Mouse (Mus musculus) layer of hippocampus, postnatal 10 days (tissue): ENCODE data around the gene Eif3k. TPM values are rescaled to one million over a fixed set of nuclear protein-coding genes. Genes with fewer than 3 reads are reported as not detected.

Experiments used
- DNase-seq, 2 experiments: peaks; one replicate each; pipeline ENCODE4 v3.0.0; 2021; ENCODE audit warnings: low spot score in 2 of 2
- total RNA-seq, 2 experiments: library from RNA; stranded (reverse); gene quantifications; 2 replicates each; pipeline ENCODE4 v1.2.3; 2021

Eif3k gene
- total RNA-seq, 2 experiments from 2014 or later, result 177 to 178 TPM

DNA sequence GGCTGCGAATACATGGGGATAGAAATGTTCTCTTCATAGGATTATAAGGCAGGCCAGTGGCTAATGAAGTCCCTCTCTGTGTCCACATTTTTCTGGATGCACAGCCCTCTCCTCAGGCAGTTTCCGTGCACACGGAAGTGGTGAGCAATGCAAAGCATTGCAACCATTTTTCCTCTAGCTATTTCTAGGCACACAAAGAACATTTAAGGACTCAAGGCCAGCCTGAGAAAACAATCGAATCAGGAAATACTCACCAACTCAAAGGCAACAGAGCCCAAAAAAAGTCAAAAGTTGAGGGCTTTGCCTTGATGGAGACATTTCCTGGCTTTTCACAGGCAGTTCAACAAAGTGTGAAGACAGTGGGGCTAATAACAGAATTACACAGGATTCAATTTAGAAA, 40.5 kb downstream of the Eif3k start:
- DNase-seq, result no peak

- no peak for DNase-seq
These were observed 42.1 kb downstream of the Eif3k start for GRCm38 (mm10) chr7:28939418-28940183.

- DNase-seq, result no peak
These were observed 43.0 kb downstream of the Eif3k start for GRCm38 (mm10) chr7:28938654-28939053.

- no peak for DNase-seq
These were observed 44.9 kb downstream of the Eif3k start for GRCm38 (mm10) chr7:28936787-28937186.

GRCm38 (mm10) chr7:28933825-28934224, 47.8 kb downstream of the Eif3k start:
- no peak for DNase-seq

GRCm38 (mm10) chr7:28932421-28933041, 49.1 kb downstream of the Eif3k start:
- DNase-seq, result no peak

DNA sequence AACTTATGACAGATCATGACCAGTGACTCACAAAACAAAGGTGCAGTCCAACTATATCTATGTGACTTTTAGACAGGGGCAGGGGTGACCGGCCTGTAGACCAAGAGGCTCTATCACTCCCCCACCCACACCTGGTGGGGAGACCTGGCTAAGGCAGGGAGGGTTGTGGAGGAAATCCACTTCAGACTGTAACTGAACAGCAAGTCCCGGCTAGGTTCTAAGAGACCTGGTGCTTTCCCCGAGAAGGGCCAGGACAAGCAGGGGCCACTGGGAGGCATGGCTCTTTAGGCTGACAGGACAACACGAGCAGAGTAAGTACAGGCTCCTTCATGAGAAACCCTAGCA, 50.0 kb downstream of the Eif3k start:
- DNase-seq, result no peak

- DNase-seq, result no peak
These were observed 50.5 kb downstream of the Eif3k start for GRCm38 (mm10) chr7:28931032-28931694.

DNA sequence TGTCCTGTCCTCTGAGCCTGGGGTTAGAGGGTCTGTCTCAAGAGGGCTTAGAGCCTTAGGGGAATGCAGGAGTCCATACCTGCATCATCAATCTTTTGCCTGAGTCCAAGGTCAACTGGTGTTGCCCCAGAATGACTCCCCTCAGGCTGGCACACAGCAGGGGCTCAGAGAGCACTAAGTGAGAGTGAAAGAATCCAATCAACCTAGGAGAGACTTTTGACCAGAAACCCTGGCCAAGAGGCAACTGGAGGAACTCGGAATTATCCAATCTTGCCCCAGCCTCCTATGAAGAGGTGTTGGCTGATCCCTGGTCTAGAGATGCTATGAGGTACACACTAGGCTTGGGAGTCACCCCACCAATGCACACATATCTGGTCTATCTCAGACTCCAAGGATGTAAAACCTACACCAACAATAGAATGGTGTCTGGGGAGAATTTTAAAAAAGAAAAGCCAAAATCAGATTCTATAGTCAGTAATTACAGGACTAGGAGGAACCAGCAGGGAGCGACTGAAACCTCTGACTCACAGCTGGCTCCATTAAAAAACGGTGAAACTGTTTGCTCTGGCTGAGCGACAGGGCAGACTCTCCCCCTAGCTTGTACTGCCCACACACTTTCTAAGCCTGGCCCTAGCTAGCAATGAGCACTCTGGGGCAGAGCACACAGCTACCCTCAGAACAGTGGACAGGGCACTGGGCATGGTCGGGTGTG, 51.2 kb downstream of the Eif3k start:
- no peak for DNase-seq

- DNase-seq, result no peak
These were observed 52.3 kb downstream of the Eif3k start for GRCm38 (mm10) chr7:28929381-28929780.

DNA sequence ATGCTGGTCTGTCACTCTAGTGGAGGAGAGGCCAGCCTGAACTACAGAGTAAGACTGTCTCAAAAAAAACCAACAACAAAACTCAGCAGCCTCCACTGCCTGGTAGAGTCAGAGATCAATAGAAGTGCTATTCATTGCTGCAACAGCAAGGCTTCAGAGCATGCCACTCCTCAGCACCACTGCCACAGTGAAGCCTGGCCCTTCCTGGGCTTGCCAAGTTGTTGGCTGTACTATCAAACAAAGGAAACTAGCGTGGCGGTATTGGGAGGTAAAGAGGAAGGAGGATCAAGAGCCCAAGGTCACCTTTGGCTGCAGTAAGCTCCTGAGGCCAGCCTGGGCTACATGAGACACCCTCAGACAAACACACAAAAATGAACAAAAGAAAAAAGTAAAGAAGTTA, 55.5 kb downstream of the Eif3k start:
- no peak for DNase-seq

GRCm38 (mm10) chr7:28925317-28925716, 56.3 kb downstream of the Eif3k start:
- no peak for DNase-seq

DNA sequence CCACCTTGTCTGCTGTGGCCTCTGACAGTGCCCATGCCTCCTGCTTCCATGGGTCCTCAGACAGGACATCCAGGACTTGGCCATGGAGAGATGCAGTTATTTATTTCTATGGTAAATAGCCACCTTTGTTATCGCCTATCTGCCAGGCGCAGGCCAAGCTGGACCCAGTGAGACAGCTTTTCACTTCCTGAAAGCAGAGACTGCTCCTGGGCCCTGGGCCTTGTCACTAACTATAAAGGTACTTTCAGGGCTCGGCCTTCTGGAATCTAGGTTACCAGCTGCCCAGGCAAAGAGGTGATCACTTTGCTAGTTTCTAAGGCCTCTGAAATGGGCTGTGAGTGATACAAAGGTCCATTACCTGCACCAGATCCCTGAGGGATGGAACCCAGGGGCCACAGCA, 56.9 kb downstream of the Eif3k start:
- no peak for DNase-seq

- no peak for DNase-seq
These were observed 57.8 kb downstream of the Eif3k start for GRCm38 (mm10) chr7:28923865-28924291.

DNA sequence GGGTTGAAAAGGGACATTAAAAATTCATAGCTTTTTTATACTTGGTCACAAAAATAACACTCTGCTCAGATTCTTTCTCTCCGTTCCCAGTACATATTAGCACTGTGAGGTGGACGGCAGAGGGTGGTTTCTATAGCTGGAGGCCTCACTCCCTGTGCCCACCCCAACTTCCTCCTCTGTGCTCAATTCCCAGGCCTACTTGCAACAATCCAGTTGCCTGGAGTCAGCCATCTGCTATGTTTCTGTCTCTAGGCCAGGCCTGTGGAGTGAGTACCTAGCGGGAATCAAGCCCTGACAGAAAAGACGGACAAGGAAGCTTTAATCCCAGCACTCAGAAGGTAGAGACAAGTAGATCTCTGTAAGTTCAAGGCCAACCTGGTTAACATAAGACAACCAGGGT, 59.1 kb downstream of the Eif3k start:
- no peak for DNase-seq

GRCm38 (mm10) chr7:28921722-28922465, 59.8 kb downstream of the Eif3k start:
- DNase-seq, result no peak

Other genes starting within 250 kb of the Eif3k start
- 10 to 100 TPM; 45.7 to 52.1 TPM for gene Mrps12, start 240.0 kb downstream of the Eif3k start, total RNA-seq
- gene Sars2, start 239.9 kb downstream of the Eif3k start, total RNA-seq, result 10 to 100 TPM; 14.1 to 17.2 TPM
- gene Ccer2, start 225.7 kb downstream of the Eif3k start, total RNA-seq, result under 1 TPM; 0.46 to 0.54 TPM
- 100 to 1,000 TPM; 150 to 167 TPM for gene Sirt2, start 215.1 kb downstream of the Eif3k start, total RNA-seq
- gene Nfkbib, start 214.4 kb downstream of the Eif3k start, total RNA-seq, result 10 to 100 TPM; 32.2 to 35.8 TPM
- 1 to 10 TPM; 1.5 to 2.0 TPM for gene Rinl, start 192.9 kb downstream of the Eif3k start, total RNA-seq
- 100 to 1,000 TPM; 441 to 521 TPM for gene Hnrnpl, start 173.3 kb downstream of the Eif3k start, total RNA-seq
- gene Ech1, start 156.6 kb downstream of the Eif3k start, total RNA-seq, result 10 to 100 TPM; 49.1 to 50.8 TPM
- gene Lgals4, start 148.0 kb downstream of the Eif3k start, total RNA-seq, result 1 to 10 TPM; 2.1 to 2.7 TPM
- gene Lgals7, start 118.0 kb downstream of the Eif3k start, total RNA-seq, result under 1 TPM in 1 of 2 experiments, not detected in 1; 0.62 TPM
- under 1 TPM; 0.54 to 0.82 TPM for gene Capn12, start 100.4 kb downstream of the Eif3k start, total RNA-seq
- 100 to 1,000 TPM; 128 to 129 TPM for gene Actn4, start 19.5 kb downstream of the Eif3k start, total RNA-seq
- 1 to 10 TPM; 4.6 to 5.8 TPM for gene Map4k1, start 186 bp upstream of the Eif3k start, total RNA-seq
- gene Ryr1, start 143.3 kb upstream of the Eif3k start, total RNA-seq, result 10 to 100 TPM; 12.6 to 13.7 TPM
- 1 to 10 TPM; 2.2 to 3.6 TPM for gene Rasgrp4, start 153.0 kb upstream of the Eif3k start, total RNA-seq
- gene Fam98c, start 174.4 kb upstream of the Eif3k start, total RNA-seq, result 10 to 100 TPM; 28.6 to 35.6 TPM
- gene Ggn, start 188.3 kb upstream of the Eif3k start, total RNA-seq, result 1 to 10 TPM; 1.0 to 1.2 TPM
- gene Spred3, start 188.5 kb upstream of the Eif3k start, total RNA-seq, result 10 to 100 TPM; 40.7 to 46.8 TPM
- 100 to 1,000 TPM; 176 to 182 TPM for gene Psmd8, start 198.8 kb upstream of the Eif3k start, total RNA-seq
- 1 to 10 TPM; 2.5 to 2.9 TPM for gene Catsperg1, start 232.2 kb upstream of the Eif3k start, total RNA-seq